In genomic region chr10:57514616-57515015, GRCm38 (mm10) we compare ENCODE assay signal across 19 mouse cellular contexts.
"Had no signal": no experiment of that assay in that cellular context is flagged by ENCODE, and none has a peak within 500 bp of the region (broad histone marks: within the 10 kb centered on the region; RNA-seq: fewer than 3 reads in every experiment).

No protein-coding gene starts in this region.

- DNase-seq: kidney, postnatal 25 days; layer of hippocampus, postnatal 36 days; liver, embryonic 13.5 days; lung, adult 2 months; lung, postnatal 14 days; lung, postnatal 4 days; midbrain, embryonic 14.5 days; right cerebral cortex, adult 18-20 months; right cerebral cortex, postnatal 14 days; right cerebral cortex, postnatal 4 days; thymus, adult 2 months; thymus, postnatal 14 days; thymus, postnatal 4 days had no signal

- H3K4me3 ChIP-seq: left cerebral cortex, adult 2 months; liver, embryonic 13.5 days; neural tube, embryonic 12.5 days; neural tube, embryonic 15.5 days had no signal

- H3K9me3 ChIP-seq: liver, embryonic 13.5 days; neural tube, embryonic 12.5 days; neural tube, embryonic 15.5 days had no signal

- H3K4me2 ChIP-seq: liver, embryonic 13.5 days; midbrain, embryonic 11.5 days; neural tube, embryonic 12.5 days; neural tube, embryonic 15.5 days had no signal

- H3K9ac ChIP-seq: liver, embryonic 13.5 days; neural tube, embryonic 12.5 days; neural tube, embryonic 15.5 days had no signal

- ATAC-seq: intestine, postnatal 0 days had no signal

- H3K27ac ChIP-seq: left cerebral cortex, adult 2 months; liver, embryonic 13.5 days; neural tube, embryonic 12.5 days; neural tube, embryonic 15.5 days; stomach, postnatal 0 days had no signal

- H3K27me3 ChIP-seq: liver, embryonic 13.5 days; neural tube, embryonic 12.5 days; neural tube, embryonic 15.5 days had no signal

- H3K4me1 ChIP-seq: liver, embryonic 13.5 days; neural tube, embryonic 12.5 days; neural tube, embryonic 15.5 days had no signal
